Mouse (Mus musculus): ENCODE measurements at regions not wholly inside any gene's neighbourhood (a gene's known extent, or its start where the extent isn't known, plus 50 kb on each side); places are given as distances from the start of the nearest gene placed in this dataset.
"Not testable (repeated sequence)": the region's sequence is repeated elsewhere in the genome, so short reads cannot be mapped to it uniquely, and the experiment has no call there.

DNA sequence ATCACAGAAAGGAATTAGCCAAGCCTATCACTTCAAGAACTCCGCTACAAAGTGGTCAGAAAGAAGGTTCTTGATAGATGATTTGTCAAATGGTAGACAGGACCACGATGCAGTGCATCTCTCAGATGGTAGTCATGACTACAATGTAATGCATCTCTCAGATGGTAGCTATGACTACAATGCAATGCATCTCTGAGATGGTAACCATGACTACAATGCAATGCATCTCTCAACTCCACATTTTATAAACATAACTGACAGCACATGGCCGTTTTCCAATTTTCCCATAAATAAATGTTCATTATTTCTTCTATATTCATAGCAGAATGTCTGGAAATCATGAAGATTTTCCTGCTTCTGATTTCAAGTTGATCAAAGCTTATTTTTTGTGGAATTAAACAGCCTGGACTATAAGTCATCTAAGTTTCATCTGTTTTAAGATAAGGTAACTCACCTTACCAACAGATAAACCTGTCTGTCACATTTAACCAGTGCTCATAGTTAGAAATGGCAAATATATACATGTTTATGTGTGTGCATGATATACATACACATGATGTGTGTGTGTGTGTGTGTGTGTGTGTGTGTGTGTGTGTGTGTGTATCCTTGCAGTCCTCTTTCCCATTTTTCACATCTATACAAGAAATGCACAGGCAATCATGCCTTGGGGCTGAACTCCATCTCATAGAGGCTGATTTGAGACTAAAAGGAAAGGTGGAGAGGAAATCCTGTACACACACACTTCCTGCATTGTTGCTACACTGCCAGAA, 122.4 kb downstream of the Phf3 start:
- DNase-seq (ENCODE audit: low read depth) = no peak

DNA sequence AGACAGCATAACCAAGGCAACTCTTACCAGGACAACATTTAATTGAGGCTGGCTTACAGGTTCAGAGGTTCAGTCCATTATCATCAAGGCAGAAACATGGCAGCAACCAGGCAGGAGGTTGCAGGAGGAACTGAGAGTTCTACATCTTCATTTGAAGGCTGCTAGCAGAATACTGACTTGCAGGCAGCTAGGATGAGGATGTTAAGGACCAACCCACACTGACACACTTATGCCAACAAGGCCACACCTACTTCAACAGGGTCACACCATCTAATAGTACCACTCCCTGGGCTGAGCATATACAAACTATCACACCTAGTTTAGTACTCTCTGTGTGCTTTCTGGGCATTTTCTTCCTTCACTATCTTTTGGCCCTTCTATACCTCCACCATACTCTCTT, 131.8 kb downstream of the Phf3 start:
- no peak for DNase-seq (ENCODE audit: low read depth)

DNA sequence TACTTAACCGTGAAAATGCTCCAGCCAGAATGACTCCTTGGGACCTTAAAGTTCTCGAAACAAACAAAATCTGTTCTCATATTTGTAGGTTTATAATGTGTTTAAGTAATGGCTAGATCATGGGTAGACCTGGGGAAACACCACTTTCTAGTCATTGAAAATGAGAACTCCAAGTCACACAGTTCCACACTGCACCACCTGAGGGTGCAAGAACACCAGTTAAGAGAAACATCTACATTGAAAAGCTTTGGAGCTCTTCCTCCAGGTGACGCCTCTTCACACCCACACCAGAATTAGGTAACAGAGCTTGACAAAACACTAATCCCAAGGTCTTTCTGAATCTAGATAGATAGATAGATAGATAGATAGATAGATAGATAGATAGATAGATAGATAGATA, 132.9 kb downstream of the Phf3 start:
- no peak for DNase-seq (ENCODE audit: low read depth)

DNA sequence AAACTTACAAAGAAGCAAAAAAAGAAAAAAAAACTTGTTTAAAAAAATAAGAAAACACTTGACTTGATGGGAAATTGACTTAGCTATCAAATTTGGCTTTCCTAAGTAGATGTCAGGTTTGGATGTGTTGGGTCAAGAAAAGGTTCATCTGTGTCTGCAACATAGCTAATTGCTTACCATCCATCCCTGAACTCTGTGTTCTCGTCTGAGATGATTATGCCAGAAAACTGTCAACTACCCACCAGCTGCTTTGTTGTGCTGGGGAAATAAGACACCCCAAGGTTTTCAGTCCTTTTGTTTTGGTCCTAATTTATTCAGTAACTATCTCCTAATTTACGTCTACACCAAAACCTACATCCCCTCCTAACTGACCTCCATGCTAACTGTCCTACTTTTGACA, 152.2 kb downstream of the Phf3 start:
- DNase-seq (ENCODE audit: low read depth) = no peak

DNA sequence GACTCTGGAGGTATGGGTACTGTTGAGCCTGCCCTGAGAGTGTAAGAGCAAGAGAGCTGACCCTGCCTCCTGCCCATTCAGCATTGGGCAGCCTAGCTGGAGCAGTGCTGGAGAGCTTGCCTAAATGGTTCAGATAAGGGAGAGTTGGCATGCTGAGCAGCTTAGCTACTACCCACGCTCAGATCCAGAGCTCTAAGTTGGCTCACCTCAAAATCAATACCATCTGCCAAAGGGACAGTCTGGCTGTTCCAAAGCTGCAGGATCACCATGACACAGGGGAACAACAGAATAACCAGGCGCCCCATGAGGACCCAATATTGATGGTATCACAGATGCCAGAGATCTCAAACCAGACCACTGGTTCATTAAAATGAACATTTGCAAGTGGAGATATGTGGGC, 152.9 kb downstream of the Phf3 start:
- no peak for DNase-seq (ENCODE audit: low read depth)

DNA sequence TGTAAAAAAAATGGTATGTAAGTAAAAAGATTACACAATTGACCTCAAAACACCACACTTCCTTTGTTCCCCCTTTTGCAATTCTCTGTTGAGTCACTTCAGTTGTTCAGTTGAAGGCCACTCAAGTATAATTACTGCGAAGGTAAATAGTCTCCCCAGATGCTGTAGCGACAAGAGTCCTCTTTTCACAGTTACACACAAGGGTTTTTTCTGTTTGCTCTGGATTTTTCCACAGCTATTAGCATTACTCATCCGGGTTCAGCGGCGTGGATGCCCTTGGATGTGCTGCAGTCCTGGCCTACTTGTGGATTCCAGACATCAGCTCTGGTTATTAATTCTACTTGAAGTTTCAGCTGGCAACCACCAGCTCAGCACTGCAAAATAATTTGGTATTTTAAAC, 155.1 kb downstream of the Phf3 start:
- peak; percentile 44 for DNase-seq (ENCODE audit: low read depth)

DNA sequence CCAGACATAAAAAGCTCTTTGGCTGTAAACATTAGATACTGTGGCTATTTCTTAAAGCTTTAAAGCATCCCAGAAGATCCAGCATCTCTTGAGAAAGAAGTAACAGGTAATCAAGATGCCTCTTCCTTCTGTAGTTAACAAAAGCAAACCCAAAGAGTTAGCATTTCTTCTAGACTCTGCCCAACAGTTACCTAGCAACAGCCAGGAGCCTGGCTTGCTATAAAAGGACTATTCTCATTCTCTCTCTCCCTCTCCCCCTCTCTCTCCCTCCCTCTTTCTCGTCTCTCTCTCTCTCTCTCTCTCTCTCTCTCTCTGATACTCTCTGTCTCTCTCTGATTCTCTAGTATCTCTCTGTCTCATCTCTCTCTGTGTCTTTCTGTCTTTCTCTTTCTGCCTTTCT, 157.4 kb downstream of the Phf3 start:
- DNase-seq (ENCODE audit: low read depth) = no peak

DNA sequence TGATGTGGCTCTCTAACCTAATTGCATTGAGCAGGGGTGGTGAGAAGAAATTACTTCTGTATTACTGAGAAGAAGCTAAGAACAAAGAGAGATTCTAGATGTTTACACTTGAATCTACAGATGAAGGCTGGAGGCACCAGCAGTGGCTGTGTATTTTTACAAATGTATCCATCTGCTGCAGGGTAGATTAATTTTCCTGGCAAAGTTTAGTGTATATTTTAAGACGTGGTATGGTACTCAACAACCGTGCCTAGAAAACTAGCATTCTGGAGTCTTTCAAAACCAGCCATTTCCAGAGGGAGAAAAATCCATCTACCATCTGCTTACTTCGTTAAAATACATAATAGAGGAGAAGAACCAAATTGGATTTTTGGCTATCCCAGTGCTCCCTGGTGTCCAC, 172.6 kb downstream of the Phf3 start:
- DNase-seq (ENCODE audit: low read depth) = no peak

DNA sequence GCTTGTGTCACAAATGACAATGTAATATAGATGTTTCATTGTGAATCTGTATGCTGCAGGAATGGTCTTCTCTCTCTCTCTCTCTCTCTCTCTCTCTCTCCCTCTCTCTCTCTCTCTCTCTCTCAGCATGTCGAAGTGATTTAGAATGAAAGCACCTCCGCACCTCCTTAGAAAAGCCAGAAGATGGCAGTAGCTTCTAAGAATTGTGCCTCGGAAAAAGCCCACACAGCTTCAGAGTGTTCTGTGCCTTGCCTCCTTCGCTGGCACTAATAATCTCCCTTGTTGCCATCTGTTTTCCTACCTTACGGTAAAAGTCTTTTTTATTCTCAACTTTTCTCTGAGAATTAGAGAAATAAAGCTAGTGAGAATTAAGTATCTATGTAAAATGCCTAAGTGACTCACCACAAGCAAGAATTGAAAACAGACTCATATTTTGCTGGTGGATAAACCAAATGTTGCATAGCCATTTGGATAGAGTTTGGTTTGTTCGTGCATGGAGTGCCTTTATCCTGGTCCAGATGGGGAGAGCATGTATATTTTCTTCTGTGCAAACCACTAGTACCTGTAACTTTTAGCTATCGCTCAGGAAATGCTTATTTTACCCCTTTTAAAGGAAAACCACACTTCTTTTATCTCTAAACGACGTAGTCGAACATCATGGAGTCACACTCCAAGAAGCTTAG, 173.2 kb downstream of the Phf3 start:
- peak; percentile 15 for DNase-seq (ENCODE audit: low read depth)

DNA sequence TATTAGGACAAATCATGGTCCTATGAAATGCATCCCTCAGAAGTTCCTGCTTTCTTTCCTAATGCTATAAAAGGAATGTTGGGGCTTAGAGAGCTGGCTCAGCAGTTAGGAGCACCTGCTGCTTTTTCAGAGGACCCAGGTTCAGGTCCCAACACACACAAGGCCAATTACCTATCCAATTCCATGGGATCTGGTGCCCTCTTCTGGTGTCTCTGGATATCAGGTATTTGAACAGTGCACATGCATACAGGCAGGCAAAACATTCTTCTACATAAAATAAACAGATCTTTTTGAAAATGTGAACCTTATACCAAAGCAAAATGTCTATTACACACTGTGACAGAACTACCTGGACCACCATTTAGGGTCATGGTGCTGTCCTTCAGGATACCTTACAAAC, 177.4 kb downstream of the Phf3 start:
- DNase-seq (ENCODE audit: low read depth) = no peak

DNA sequence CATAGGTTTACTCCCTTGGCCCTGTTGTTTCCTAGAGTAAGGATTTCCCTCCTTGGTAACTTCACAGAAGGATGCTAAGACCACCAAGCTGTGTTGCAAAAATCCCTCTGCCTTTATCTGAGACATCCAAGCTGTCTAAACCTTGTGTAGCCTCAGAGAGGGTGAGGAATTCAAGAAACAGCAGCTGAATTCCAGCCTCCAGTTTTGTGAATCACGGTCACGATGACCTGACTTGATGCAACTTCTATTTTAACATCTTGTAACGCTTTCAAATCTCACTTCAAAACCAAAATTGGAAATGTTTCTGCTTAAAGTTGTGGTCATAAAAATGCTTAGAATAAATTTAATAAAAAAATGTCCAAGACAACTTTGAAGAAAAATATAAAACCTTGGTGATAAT, 188.4 kb downstream of the Phf3 start:
- no peak for DNase-seq (ENCODE audit: low read depth)

DNA sequence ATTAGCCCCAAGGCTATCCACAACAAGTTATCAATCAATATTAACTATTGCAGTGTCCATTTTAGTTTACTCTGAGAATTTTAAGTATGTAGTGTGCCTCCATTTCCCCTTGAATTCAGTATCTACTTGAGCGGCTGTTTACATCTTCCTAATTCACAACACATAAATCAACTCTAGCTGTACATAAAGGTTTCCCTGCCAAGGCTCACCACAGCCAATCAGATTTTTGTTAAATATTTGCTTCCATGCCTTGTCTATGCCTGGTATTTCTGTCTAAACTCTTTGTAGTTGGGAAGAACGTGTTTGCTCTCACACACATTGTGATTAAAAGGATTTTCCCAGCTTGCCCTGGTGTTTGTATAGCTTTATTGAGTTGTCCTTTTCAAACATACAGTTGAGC, 189.8 kb downstream of the Phf3 start:
- DNase-seq (ENCODE audit: low read depth) = no peak

DNA sequence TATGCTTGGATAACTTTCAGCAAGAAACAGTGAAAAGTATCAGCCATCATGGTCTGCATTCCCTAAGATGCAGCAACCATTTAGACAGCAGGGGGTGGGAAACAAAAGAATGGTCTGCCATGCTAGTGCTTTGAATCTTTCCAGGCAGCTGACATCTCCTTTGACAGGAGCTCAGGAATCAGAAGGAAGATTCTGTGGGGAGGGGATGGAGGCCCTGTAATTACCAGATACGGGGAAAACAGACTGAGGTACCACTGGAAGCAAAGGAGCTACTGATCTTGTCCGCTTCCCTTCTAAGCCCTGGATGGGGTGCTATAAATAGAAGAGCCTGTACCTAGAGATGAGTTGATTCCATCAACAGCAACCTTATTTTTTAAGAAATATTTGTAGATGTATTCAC, 233.9 kb downstream of the Phf3 start:
- no peak for DNase-seq (ENCODE audit: low read depth)

DNA sequence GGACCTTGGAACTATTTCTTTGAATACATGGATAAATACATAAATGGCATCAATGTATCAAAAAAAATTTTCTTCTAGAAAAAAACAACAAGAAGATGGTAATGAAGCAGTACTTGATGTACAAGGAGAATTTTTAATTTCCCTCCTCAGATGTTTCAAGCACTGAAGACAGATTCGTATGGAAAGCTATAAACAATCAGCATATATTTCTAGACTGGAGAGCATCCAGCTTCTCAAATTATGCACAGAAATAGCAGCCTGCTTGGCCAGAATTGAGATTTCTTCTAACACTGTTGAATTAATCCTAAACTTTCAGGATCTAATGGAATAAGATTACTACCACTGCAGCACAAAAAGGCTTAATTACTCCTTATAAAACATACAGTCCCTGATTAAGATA, 241.0 kb downstream of the Phf3 start:
- DNase-seq (ENCODE audit: low read depth) = no peak

DNA sequence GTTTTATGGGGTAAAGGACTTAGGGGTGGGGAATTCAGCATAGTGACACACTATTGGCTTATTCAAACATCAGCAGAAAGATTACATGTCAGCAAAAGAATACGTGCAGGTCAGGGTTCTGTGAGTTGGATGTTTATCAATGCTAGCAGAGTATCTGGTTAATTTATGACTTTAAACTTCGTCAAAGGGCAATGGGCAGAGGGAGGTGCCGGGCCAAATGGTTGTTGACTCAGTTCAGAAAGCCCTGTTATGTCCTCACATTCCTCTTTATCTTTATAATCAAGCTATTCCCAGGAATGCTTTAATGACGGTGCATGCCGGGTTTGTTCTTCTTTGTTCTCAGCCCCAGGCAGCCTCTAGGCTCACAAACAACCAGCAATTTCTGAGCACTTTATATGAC, 245.9 kb downstream of the Phf3 start:
- not testable (repeated sequence) for DNase-seq (ENCODE audit: low read depth)

DNA sequence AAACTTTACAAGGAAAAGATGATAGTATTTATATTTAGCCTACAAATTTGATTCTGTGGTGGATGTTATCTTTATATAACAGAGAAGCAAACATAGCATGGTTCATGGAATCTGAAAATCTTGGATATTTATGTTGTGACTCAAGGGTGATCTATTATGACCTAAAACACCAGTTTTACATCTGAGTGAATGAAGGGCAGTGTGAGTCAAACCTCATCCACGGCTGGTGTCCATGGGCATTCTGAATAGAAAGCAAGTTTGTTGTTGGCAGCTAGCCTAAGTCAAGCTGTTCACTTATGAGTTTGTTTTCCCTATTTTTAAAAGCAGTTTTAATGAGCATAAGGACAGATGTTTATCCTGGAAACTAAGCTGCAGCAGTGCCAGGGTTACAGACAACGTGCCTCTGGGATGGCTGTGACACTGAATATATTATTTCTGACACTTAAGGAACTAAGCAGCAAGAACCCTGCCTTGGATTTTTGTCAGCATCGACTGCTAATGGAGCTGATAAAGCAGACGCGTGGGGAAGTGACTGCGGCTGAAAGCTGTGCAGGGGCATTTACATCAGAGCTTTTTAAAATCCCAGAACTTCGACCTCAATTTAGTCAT, 278.5 kb downstream of the Phf3 start:
- DNase-seq (ENCODE audit: low read depth) = no peak

DNA sequence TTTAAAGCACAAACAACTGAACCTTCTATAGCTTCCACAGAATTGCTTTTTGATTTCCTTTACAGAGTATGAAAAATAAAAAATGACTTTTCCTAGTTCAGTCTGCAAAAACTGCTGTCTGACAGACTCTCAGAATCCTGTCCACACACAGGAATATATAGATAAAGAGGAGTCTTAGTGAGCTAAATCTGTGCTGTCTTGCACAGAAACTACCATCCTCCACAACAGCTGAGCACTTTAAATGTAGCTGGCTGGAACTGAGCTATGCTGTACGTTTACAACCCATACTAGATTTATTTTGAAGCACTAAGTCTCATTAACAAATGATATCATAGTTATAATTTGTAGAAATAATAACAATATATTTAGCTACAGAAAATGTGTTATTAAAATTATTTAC, 279.7 kb downstream of the Phf3 start:
- DNase-seq (ENCODE audit: low read depth) = no peak

DNA sequence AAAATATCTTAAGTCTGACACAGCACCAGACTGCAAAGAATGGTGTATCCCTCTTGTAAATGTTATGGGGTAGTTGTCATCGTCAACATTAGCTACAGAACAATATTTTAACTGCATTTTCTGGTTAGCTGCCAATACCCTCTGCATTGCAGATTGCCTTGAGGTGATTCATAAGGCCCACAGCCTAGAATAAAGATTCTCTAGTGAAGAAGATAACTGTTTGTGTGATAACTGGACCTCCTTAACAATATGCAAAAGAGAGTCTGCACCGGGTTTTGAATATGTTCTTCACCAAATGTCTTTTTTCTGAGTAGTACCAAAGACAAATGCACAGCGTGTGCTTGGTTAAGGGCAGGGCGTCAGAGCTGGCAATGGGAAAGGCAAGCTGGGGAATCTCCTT, 283.0 kb downstream of the Phf3 start:
- DNase-seq (ENCODE audit: low read depth) = no peak

DNA sequence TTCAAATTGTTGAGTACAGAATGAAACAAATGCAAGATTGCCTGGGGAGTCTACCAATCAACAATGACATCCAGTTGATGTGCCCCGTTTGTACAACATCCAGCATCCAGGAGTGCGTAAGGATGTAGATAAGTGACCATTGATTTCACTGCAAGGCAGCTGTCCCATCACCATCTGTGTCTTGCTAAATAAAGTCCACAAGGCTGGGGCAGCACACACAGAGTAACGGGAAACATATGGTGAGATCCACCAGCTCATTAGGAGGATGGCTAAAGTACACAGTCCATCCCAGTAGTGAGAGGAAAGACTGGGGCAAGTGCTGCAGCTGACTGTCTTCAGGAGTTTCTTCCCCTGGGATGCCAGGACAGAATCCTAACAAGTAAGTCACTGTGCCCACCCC, 284.8 kb downstream of the Phf3 start:
- DNase-seq (ENCODE audit: low read depth) = no peak

DNA sequence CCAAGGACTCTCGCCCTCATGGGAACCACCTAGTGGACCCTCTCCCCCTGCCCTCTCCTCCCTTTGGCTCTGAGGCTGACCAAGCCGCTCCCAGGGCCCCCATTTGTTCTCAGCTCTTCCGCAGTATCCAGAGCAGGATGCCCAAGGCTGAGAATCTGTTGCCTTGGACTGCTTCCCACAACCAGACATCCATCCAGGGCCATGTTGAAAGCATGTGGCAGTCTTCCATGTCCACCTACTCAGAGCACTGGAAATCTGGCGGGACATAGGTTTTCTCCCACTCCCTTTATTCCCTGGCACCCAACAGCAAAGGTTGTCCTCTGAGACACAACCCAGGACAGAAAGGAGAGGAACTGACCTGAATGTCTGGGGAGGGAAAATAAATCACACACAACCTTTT, 285.4 kb downstream of the Phf3 start:
- no peak for DNase-seq (ENCODE audit: low read depth)

DNA sequence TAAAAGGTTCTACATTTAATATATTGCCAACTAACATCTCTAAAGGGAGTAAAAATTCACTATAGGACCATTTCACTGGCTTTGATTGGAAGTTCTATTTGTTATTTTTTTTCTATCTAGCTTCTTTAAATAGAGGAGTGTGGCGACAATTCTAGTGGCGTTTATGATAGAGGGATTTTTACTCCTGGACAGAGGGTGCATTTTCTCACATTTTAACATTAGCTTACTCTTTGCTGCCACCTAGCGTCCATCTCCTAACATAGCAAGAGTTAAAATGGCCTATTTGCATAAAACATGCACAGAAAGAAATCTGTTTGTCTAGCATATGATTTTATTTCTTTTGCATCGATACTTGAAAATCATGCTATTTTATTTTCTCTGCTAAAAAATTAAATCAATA, 288.9 kb downstream of the Phf3 start:
- no peak for DNase-seq (ENCODE audit: low read depth)

DNA sequence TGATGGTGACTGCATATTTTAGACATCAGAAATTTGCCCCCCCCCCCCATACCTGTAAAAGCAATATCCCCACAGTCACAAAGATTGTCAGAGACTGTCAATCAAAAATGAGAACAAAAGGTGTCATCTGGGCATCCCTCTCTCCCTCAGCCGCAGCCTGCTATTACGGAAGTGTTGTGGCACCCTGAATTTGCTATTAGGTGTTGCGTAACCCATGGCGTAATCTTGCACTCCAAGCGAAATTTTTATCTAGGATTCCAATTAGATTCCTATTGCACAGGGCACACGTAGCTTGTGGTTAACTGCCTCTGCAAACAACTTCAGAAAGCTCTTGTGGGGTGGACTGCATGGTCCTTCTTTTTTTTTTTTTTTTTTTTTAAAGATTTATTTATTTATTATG, 289.9 kb downstream of the Phf3 start:
- no peak for DNase-seq (ENCODE audit: low read depth)

DNA sequence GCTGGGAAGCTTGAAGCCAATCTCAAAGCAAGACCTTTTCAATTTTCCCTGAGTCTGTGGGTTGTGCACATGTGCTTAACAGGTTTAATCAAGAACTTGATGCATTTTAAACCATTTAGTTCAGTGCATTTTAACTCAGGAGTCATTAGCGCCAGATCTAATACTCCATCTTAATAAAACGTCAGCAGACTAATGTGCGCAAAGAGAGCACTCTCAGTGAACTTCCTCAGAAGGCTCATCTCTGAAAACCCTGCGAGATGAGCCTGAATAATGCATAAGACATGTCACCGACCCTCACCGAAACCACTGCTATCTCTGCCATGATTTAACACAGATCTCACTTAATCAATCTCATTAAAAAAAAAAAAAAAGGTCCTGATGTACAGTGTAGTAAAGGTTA, 309.0 kb downstream of the Phf3 start:
- DNase-seq (ENCODE audit: low read depth) = no peak

DNA sequence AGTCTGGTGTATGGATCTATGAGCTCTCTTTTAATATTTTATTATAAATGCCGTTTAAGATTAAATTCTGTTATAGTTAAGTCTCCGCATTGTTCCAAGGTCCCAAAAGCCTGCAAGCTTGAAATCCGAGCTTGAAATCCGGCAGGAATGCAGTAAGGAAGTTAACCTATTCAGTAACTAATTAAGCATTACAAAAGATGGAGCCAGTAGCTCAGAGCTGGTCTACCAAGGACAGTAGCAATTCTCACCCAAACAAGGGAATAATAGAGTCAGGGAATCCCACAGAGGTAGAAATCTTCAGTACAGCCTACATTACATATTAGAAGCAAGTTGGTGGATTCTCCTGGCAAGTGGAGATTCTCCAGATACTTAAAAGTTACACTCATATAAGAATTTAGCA, 325.0 kb downstream of the Phf3 start:
- not testable (repeated sequence) for DNase-seq (ENCODE audit: low read depth)

Measured in fibroblast of lung, adult 2 months (primary cell).